Mouse (Mus musculus) forebrain, postnatal 0 days (tissue): ENCODE results near the gene Hhat. TPM values are rescaled to one million over a fixed set of nuclear protein-coding genes. Genes with fewer than 3 reads are reported as not detected.

Source experiments
- ATAC-seq: fragments of 200-750 bp; cut with Nextera tagmentation; 2 replicates; pipeline ENCODE4 v1.8.0; 2017; ENCODE audit warnings: mild to moderate bottlenecking, moderate library complexity
- DNase-seq: peaks from one replicate; pipeline ENCODE4 v3.0.0-alpha.2; 2015
- H3K27ac ChIP-seq: fragments of 300-500 bp; sonication (generic); 2 replicates; pipeline ENCODE4 v1.5.1; 2014; ENCODE audit warnings: low read depth, mild to moderate bottlenecking, antibody characterized with exemption, low read length, moderate library complexity, mixed read lengths
- H3K27me3 ChIP-seq: fragments of 300-500 bp; sonication (generic); 2 replicates; pipeline ENCODE4 v1.6.1; 2014; ENCODE audit warnings: mild to moderate bottlenecking, low read length, mixed read lengths; ENCODE audit not compliant: insufficient read depth
- H3K36me3 ChIP-seq: fragments of 300-500 bp; sonication (generic); 2 replicates; pipeline ENCODE4 v1.6.1; 2014; ENCODE audit warnings: mild to moderate bottlenecking, moderate library complexity; ENCODE audit not compliant: insufficient read depth
- H3K4me1 ChIP-seq: fragments of 300-500 bp; sonication (generic); 2 replicates; pipeline ENCODE4 v1.6.1; 2014; ENCODE audit warnings: antibody characterized with exemption; ENCODE audit not compliant: insufficient read depth
- H3K4me2 ChIP-seq: fragments of 300-500 bp; sonication (generic); 2 replicates; pipeline ENCODE4 v1.6.1; 2014; ENCODE audit warnings: low read depth, mild to moderate bottlenecking, moderate library complexity
- H3K4me3 ChIP-seq: fragments of 300-500 bp; sonication (generic); 2 replicates; pipeline ENCODE4 v1.5.1; 2014; ENCODE audit warnings: low read depth, low read length, mixed read lengths
- H3K9ac ChIP-seq: fragments of 300-500 bp; sonication (generic); 2 replicates; pipeline ENCODE4 v1.6.1; 2014; ENCODE audit warnings: mild to moderate bottlenecking
- H3K9me3 ChIP-seq: fragments of 300-500 bp; sonication (generic); 2 replicates; pipeline ENCODE4 v1.6.1; 2016; ENCODE audit warnings: low read length
- CTCF ChIP-seq: sonication (generic); IDR thresholded peaks from 2 replicates; pipeline ENCODE4 v1.5.1; 2016; ENCODE audit warnings: antibody characterized with exemption, control low read depth, low read depth
- WGBS: fragments of 180-500 bp; shearing (Covaris S2); extraction: QIAGEN DNeasy Blood & Tissue Kit; methylation state at CpG from one replicate; pipeline ENCODE4 v1.1.7; 2014; 5-methylcytosine and 5-hydroxymethylcytosine counted together
- polyA plus RNA-seq: library from polyadenylated mRNA; unstranded; fragments of >200 nt; fragmentation: Nextera tagmentation; extraction: Ambion mirVana; gene quantifications from 2 replicates; pipeline ENCODE4 v1.2.1, GENCODE M21; 2015
- total RNA-seq: library from RNA; depleted of rRNA; stranded (reverse); fragments of >200 nt; gene quantifications from 2 replicates; pipeline ENCODE4 v1.2.3, GENCODE M21; 2014

Gene Hhat
- total and polyA plus RNA-seq, 2 experiments from 2014 or later, result 1.8 to 2.6 TPM

DNA sequence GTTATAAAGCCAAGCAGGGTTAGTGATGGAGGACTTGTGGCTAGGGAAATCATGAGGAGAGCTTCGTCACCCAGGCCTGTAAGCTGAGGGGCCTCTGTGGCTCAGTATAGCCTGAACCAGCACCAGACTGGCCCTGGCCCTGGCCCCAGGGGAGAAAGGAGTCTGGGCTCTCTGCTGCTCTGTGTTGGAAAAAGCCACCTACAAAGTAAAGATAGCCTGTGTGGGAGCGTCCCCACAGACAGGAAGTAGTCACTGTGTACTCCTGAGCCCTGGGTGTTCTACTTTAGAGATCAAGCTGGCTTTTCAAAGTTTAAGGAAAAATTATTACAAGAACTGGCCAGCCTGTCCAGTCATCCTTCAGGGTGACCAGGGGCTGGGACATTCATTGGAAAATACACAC lies 273.5 kb downstream of the Hhat start:
- Histone ChIP-seq H3K9me3 (no peaks in the 10 kb centered on the region), H3K27me3 (no peaks in the 10 kb centered on the region), H3K36me3 (no peaks in the 10 kb centered on the region), H3K9ac (no peak overlapping the region), H3K4me1 (no peaks in the 10 kb centered on the region), H3K27ac (no peak overlapping the region), H3K4me2 (no peak overlapping the region), H3K4me3 (no peak overlapping the region)
- no peak for ATAC-seq
- no peak for TF ChIP-seq CTCF
- 93% methylated on average over 2 of the region's 2 CpGs for WGBS
- DNase-seq, result no peak

DNA sequence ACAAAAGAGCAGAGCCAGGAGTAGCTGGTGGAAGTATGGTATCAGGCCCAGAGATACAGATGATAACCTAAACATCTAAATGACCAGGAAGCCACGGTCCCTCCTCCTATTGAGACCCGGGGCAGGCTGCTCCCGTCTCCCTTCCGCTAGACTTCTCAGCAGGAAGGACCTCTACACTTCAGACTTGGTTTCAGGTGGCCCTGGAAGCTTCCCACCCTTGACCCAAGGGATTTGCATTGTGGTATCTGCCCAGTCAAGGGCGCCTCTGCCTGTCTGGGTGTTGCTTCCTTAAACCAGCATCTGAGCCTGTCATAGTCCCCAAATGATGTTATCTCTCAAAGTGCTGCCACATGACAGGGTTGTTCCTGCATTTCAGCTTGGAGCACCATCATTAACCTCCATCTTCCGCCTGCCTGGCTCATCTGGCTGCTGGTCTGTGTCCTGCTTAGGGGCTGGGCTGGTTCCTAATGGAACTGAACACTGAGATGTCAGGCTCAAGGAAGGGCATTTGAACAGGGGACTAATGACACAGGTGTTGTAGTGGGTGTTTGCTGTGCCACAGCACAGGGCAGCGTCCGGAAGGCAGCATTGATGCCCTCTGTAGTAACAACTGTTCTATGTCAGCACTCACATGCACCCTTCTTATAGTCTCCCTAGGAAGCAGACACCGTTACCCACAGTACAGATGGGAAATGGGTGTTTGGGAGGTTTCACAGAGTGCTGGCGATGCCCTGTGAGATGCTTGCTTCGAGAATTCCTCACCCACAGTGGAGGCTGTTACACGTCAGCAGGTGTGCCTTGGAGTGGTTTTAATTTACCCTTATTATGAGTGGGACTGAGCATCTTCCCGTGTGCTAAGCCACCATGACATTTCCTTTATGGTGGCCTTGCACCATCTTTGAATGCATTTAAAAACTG lies 280.9 kb downstream of the Hhat start:
- no peaks in the 10 kb centered on the region for H3K9me3 ChIP-seq
- no peak for TF ChIP-seq CTCF
- no peak for ATAC-seq
- no peaks in the 10 kb centered on the region for H3K36me3 ChIP-seq
- no peak overlapping the region for H3K9ac ChIP-seq
- H3K4me3 ChIP-seq, result no peak overlapping the region
- WGBS, result 80% methylated on average over 13 of the region's 13 CpGs
- no peak for DNase-seq
- no peaks in the 10 kb centered on the region for H3K27me3 ChIP-seq
- no peak overlapping the region for H3K4me2 ChIP-seq
- no peaks in the 10 kb centered on the region for H3K4me1 ChIP-seq
- no peak overlapping the region for H3K27ac ChIP-seq

GRCm38 (mm10) chr1:192487571-192487970 lies 283.5 kb downstream of the Hhat start:
- Histone ChIP-seq H3K9me3 (no peaks in the 10 kb centered on the region), H3K27me3 (no peaks in the 10 kb centered on the region), H3K9ac (no peak overlapping the region), H3K4me3 (no peak overlapping the region), H3K36me3 (no peaks in the 10 kb centered on the region), H3K4me2 (no peak overlapping the region), H3K4me1 (no peaks in the 10 kb centered on the region), H3K27ac (no peak overlapping the region)
- no peak for TF ChIP-seq CTCF
- WGBS, result 92% methylated on average over 11 of the region's 11 CpGs
- no peak for ATAC-seq
- no peak for DNase-seq

- WGBS, result 67% methylated on average over 3 of the region's 3 CpGs
- Histone ChIP-seq H3K9me3 (no peaks in the 10 kb centered on the region), H3K9ac (no peak overlapping the region), H3K4me1 (no peaks in the 10 kb centered on the region), H3K4me3 (no peak overlapping the region), H3K27ac (no peak overlapping the region), H3K36me3 (no peaks in the 10 kb centered on the region), H3K4me2 (no peak overlapping the region), H3K27me3 (no peaks in the 10 kb centered on the region)
- ATAC-seq (no peak), DNase-seq (no peak)
- no peak for TF ChIP-seq CTCF
Measured at GRCm38 (mm10) chr1:192485030-192485429, 286.0 kb downstream of the Hhat start.

- Histone ChIP-seq H3K4me1 (no peaks in the 10 kb centered on the region), H3K27ac (no peak overlapping the region), H3K27me3 (no peaks in the 10 kb centered on the region), H3K36me3 (no peaks in the 10 kb centered on the region), H3K4me2 (no peak overlapping the region), H3K4me3 (no peak overlapping the region), H3K9ac (no peak overlapping the region), H3K9me3 (no peaks in the 10 kb centered on the region)
- DNase-seq (no peak), ATAC-seq (no peak)
- TF ChIP-seq CTCF, result no peak
Measured at GRCm38 (mm10) chr1:192481446-192481845, 289.6 kb downstream of the Hhat start.

DNA sequence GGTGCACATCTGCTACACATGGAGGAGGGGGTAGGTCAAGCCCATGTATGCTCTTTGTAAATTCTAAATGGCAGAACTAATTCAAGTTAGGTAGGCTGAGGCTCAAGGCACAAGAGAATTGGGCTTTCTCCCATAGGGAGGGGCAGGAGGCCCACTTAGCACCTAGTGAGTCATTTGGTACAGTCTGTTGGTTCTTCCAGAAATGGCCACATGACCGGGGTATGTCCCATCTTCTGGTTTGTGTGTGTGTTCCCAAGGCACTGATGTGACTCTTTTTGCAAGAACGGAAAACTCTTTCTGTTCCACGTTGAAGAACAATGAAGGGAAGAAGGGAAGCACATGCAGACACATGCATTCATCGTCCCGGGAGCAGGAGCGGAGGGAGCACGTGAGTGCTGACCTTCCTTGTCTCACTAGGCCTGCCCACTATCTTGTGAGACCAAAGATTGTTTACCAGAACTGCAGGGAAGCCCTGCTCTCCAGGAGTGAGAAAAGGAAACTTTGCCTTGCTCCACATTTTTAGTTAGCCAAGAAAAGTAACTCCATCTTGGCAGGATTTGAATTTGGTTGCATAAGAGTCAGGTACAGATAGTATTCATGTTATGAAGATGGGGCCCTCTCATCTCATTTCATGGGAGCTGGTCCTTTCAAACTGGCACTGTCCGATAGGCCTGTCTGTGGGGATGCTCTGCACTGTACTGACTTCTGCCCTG lies 290.8 kb downstream of the Hhat start:
- 86% methylated on average over 8 of the region's 8 CpGs for WGBS
- Histone ChIP-seq H3K4me3 (no peak overlapping the region), H3K9ac (no peak overlapping the region), H3K27ac (no peak overlapping the region), H3K27me3 (no peaks in the 10 kb centered on the region), H3K9me3 (no peaks in the 10 kb centered on the region), H3K4me1 (no peaks in the 10 kb centered on the region), H3K4me2 (no peak overlapping the region), H3K36me3 (no peaks in the 10 kb centered on the region)
- no peak for ATAC-seq
- TF ChIP-seq CTCF, result no peak
- DNase-seq, result no peak

GRCm38 (mm10) chr1:192478176-192478575 lies 292.8 kb downstream of the Hhat start:
- H3K9me3 ChIP-seq, result no peaks in the 10 kb centered on the region
- ATAC-seq (no peak), DNase-seq (no peak)
- H3K27ac ChIP-seq, result no peak overlapping the region
- H3K36me3 ChIP-seq, result no peaks in the 10 kb centered on the region
- no peak for TF ChIP-seq CTCF
- WGBS, result 64% methylated on average over 5 of the region's 5 CpGs
- H3K9ac ChIP-seq, result no peak overlapping the region
- H3K4me2 ChIP-seq, result no peak overlapping the region
- no peak overlapping the region for H3K4me3 ChIP-seq
- no peaks in the 10 kb centered on the region for H3K27me3 ChIP-seq
- H3K4me1 ChIP-seq, result no peaks in the 10 kb centered on the region
